Mouse (Mus musculus): ENCODE data around the gene Ms4a8a.
A peak's percentile ranks its signal among the peaks of the same experiment; 100 is the strongest.
"Not testable (repeated sequence)": the region's sequence is repeated elsewhere in the genome, so short reads cannot be mapped to it uniquely, and the experiment has no call there.

Ms4a8a gene

GRCm38 (mm10) chr19:11080934-11081333 is at the start of gene Ms4a8a:
Gene Ms4a8a, minus strand, starts transcription at chr19:11081102.
- no peak for DNase-seq (ENCODE audit: low spot score in 2 of 2)

GRCm38 (mm10) chr19:11129702-11130101 is 48.8 kb upstream of the Ms4a8a start:
- DNase-seq (ENCODE audit: low spot score in 2 of 2) = no peak

GRCm38 (mm10) chr19:11121016-11121420 is 40.1 kb upstream of the Ms4a8a start:
- not testable (repeated sequence) for DNase-seq (ENCODE audit: low spot score in 2 of 2)

GRCm38 (mm10) chr19:11119338-11119737 is 38.4 kb upstream of the Ms4a8a start:
- no peak for DNase-seq (ENCODE audit: low spot score in 2 of 2)

- DNase-seq (ENCODE audit: low spot score in 2 of 2) = no peak
These were observed 26.8 kb upstream of the Ms4a8a start for GRCm38 (mm10) chr19:11107746-11108145.

- DNase-seq (ENCODE audit: low spot score in 2 of 2) = no peak
These were observed 21.0 kb upstream of the Ms4a8a start for GRCm38 (mm10) chr19:11101880-11102279.

GRCm38 (mm10) chr19:11098401-11098800 is 17.5 kb upstream of the Ms4a8a start:
- no peak for DNase-seq (ENCODE audit: low spot score in 2 of 2)

- peak in 1 of 2 experiments; percentile 1 for DNase-seq (ENCODE audit: low spot score in 2 of 2)
These were observed 11.2 kb upstream of the Ms4a8a start for GRCm38 (mm10) chr19:11092131-11092530.

- DNase-seq (ENCODE audit: low spot score in 2 of 2) = no peak
These were observed 10.5 kb downstream of the Ms4a8a start for GRCm38 (mm10) chr19:11070364-11070763.

- DNase-seq (ENCODE audit: low spot score in 2 of 2) = no peak
These were observed 15.6 kb downstream of the Ms4a8a start for GRCm38 (mm10) chr19:11065202-11065875.

- no peak for DNase-seq (ENCODE audit: low spot score in 2 of 2)
These were observed 20.0 kb downstream of the Ms4a8a start for GRCm38 (mm10) chr19:11060900-11061299.

GRCm38 (mm10) chr19:11059967-11060366 is 20.9 kb downstream of the Ms4a8a start:
- no peak for DNase-seq (ENCODE audit: low spot score in 2 of 2)

GRCm38 (mm10) chr19:11055700-11056099 is 25.2 kb downstream of the Ms4a8a start:
- DNase-seq (ENCODE audit: low spot score in 2 of 2) = not testable (repeated sequence)

GRCm38 (mm10) chr19:11053277-11053676 is 27.6 kb downstream of the Ms4a8a start:
- no peak for DNase-seq (ENCODE audit: low spot score in 2 of 2)

- no peak for DNase-seq (ENCODE audit: low spot score in 2 of 2)
These were observed 28.0 kb downstream of the Ms4a8a start for GRCm38 (mm10) chr19:11052877-11053276.

- DNase-seq (ENCODE audit: low spot score in 2 of 2) = no peak
These were observed 30.6 kb downstream of the Ms4a8a start for GRCm38 (mm10) chr19:11050286-11050685.

GRCm38 (mm10) chr19:11049426-11049825 is 31.5 kb downstream of the Ms4a8a start:
- no peak for DNase-seq (ENCODE audit: low spot score in 2 of 2)

- DNase-seq (ENCODE audit: low spot score in 2 of 2) = no peak
These were observed 32.4 kb downstream of the Ms4a8a start for GRCm38 (mm10) chr19:11048503-11048902.

- no peak for DNase-seq (ENCODE audit: low spot score in 2 of 2)
These were observed 32.9 kb downstream of the Ms4a8a start for GRCm38 (mm10) chr19:11048009-11048408.

- peak in 1 of 2 experiments; percentile 1 for DNase-seq (ENCODE audit: low spot score in 2 of 2)
These were observed 35.7 kb downstream of the Ms4a8a start for GRCm38 (mm10) chr19:11044996-11045711.

- no peak for DNase-seq (ENCODE audit: low spot score in 2 of 2)
These were observed 36.3 kb downstream of the Ms4a8a start for GRCm38 (mm10) chr19:11044671-11044995.

GRCm38 (mm10) chr19:11037570-11037969 is 43.3 kb downstream of the Ms4a8a start:
- DNase-seq (ENCODE audit: low spot score in 2 of 2) = no peak

- DNase-seq (ENCODE audit: low spot score in 2 of 2) = no peak
These were observed 58.5 kb downstream of the Ms4a8a start for GRCm38 (mm10) chr19:11022382-11022781.
